Mouse (Mus musculus) left cerebral cortex, adult 18-20 months (tissue): ENCODE data around the gene Traf5. TPM values are rescaled to one million over a fixed set of nuclear protein-coding genes. Genes with fewer than 3 reads are reported as not detected.

Experiments used
- DNase-seq, 2 experiments: peaks; one replicate each; pipeline ENCODE4 v3.0.0; 2021 to 2022; ENCODE audit warnings: low spot score in 2 of 2, mixed read lengths in 1 of 2
- total RNA-seq, 2 experiments: library from RNA; stranded (reverse); gene quantifications; 2 replicates each; pipeline ENCODE4 v1.2.3; 2021

The Traf5 gene
- total RNA-seq, 2 experiments from 2014 or later: 4.6 to 7.4 TPM

DNA sequence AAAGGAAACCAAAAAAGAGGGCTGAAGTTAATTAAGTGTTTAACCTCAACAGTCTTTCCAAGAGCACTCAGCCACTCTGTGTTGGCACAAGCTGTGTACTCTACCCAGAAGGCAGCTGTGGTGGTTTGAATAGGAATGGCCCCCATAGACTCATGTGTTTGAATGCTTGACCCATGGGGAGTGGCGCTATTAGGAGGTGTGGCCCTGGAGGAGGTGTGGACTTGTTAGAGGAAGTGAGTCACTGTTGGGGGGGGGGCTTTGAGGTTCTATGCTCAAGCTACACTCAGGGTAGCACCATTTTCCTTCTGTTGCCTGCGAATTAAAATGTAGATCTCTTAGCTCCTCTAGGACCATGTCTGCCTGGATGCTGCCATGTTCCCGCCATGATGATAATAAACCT, 25.4 kb downstream of the Traf5 start:
- no peak for DNase-seq

DNA sequence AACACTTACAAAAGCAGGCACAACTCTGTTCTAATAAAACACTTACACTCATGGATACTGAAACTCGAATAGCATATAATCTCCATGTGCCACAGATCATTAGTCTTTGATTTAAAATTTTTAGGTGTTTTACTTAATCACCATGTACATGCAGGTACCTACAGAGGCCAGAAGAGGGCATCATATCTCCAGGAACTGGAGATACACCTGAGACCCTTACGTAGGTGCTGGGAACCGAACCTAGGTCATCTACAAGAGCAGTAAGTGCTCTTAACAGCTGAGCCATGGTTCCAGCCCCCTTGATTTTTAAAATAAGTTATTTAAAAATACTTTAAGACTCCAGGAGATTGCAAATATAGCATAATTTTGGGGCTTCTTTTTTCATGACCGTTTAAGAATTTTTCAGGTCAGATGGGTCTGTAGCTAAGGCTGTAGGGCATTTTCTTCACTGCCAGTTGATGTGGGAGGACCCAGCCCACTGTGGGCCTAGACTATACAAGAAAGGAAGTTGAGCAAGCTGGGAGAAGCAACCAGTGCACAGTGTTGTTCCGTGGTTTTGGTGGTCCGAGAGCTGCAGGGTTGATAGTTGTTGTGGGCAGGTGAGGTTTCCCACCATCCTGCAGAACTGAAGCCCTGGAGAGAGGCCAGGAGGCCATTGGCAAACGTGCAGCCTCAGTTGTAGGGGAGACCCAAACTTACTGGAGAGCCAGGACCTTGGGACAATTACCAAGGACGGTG, 29.0 kb downstream of the Traf5 start:
- no peak for DNase-seq

- DNase-seq: no peak
Observed at GRCm38 (mm10) chr1:192062682-192063081, 29.7 kb downstream of the Traf5 start.

GRCm38 (mm10) chr1:192061666-192062306, 30.6 kb downstream of the Traf5 start:
- DNase-seq: peak; percentile 72 to 83

- no peak for DNase-seq
Observed at GRCm38 (mm10) chr1:192058911-192059310, 33.4 kb downstream of the Traf5 start.

DNA sequence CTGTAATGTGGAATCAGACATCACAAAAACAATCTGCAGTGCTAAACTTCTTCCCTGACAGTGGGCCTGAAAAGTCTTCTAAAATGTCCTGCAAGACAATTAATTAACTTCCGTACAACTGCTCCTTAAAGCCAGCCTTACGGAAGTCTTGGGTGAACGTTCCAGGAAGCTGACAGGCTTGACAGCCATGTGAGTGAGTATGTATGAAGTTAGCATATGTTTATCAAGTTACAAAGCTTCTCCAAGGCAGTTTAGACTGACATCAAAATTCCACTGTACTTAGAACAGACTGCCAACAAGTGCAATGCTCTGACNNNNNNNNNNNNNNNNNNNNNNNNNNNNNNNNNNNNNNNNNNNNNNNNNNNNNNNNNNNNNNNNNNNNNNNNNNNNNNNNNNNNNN, 38.6 kb downstream of the Traf5 start:
- DNase-seq: no peak

DNA sequence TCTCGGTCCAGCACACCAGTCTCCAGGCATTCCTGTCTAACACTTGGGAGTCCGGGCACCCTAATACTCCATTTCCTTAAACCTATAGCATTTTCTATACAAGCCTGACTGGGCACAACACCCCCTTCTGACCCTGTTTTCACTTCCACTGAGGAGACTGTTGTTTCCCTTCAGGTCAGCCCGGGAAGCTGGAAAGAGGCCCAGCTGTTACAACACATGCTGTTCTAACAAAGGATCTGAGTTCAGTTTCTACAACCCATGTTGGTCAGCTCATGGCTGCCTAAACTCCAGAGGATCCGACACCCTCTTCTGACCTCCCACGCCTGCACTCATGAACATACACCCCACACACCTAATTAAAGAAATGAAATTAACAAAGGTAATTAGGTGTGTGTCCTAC, 39.4 kb downstream of the Traf5 start:
- no peak for DNase-seq

DNA sequence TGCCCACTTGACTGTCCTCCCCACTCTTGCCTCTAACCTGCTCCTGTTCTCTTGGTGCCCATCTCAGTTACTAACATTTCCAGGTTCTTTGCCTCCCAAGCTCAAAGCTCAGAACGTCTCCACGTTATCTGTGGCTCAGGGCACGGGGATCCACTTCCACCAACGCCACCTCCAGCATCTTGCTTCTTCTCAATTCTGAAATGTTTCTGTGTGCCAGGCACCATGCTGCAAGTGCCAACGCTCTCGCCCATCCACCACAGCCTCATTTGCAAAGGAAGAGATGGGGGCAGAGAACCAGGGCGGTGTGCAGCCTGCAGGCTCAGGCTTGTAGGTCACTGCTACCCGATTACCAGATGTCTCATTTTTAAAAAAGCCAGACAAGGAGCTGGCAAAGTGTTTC, 39.9 kb downstream of the Traf5 start:
- DNase-seq: peak; percentile 43 to 72

DNA sequence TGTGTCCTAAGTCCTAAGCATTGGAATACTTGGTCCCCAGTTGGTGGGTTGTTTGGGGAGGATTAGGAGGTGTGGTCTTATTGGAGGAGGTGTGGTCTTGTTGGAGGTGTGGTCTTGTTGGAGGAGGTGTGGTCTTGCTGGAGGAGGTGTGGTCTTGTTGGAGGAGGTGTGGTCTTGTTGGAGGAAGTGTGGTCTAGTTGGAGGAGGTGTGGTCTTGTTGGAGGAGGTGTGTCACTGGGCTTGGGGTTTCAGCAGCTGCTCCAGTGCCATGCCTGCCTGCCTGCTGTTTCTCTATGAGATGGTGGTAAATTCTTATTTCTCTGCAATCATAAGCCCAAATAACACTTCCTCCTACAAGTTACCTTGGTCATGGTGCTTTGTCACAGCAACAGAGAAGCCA, 93.3 kb downstream of the Traf5 start:
- DNase-seq: no peak

GRCm38 (mm10) chr1:191996621-191997185, 95.7 kb downstream of the Traf5 start:
- no peak for DNase-seq

GRCm38 (mm10) chr1:191995916-191996315, 96.4 kb downstream of the Traf5 start:
- no peak for DNase-seq

- peak in 1 of 2 experiments; percentile 66 for DNase-seq
Observed at GRCm38 (mm10) chr1:191995488-191995887, 96.9 kb downstream of the Traf5 start.

GRCm38 (mm10) chr1:191994476-191994875, 97.9 kb downstream of the Traf5 start:
- DNase-seq: no peak

- no peak for DNase-seq
Observed at GRCm38 (mm10) chr1:191992040-191992780, 100.1 kb downstream of the Traf5 start.

DNA sequence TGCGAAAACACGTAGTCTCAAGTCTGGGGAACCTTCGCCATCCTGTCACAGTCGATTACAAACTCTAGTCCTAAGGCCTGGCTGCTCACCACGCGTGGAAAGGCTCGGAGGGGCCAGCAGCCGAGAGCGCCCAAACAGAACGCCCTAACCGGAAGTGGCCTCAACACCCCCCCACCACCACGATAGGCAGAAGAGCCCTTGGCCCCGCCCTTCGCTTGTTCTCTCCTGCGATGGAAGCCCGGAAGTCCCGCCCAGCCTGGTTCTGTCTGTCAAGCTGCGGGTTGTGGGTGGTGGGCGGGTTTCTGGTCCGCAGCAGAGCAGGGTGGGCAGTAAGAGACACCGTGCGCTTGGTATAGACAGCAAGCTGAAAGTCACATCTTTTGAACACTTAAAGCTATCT, 102.4 kb downstream of the Traf5 start:
- peak; percentile 96 to 97 for DNase-seq

DNA sequence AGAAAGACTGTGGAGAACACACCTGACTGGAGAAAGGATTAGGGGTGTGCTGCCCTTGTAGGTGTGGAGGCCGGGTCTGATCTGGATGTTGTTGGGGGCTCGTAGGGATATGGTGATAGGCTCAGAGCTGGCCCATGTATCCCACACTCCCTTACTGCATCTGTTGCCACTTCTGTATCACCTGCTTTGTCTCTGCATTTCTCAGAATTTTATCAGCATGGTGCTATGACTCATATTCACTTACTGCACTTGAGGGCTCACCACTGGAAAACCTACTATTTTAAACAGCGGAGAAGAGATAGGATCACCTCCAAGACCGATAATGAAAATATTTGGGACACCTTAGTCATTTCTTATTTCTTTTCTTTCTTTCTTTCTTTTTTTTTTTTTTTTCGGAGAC, 103.3 kb downstream of the Traf5 start:
- DNase-seq: no peak

GRCm38 (mm10) chr1:191988646-191989045, 103.7 kb downstream of the Traf5 start:
- DNase-seq: no peak

DNA sequence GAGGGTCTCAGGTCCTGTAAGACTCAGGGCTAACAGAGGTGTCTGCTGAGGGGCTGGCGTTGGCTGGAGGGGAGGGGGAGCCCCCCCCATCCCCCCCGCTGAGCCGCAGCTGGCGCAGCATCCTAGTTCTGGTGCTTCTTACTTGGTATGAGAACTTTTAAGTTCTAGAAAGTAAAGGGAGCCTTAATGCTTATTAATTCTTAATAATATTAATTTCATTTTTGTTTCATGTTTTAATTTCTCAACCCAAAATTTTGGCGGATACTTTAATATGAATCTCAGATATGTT, 104.9 kb downstream of the Traf5 start:
- no peak for DNase-seq

DNA sequence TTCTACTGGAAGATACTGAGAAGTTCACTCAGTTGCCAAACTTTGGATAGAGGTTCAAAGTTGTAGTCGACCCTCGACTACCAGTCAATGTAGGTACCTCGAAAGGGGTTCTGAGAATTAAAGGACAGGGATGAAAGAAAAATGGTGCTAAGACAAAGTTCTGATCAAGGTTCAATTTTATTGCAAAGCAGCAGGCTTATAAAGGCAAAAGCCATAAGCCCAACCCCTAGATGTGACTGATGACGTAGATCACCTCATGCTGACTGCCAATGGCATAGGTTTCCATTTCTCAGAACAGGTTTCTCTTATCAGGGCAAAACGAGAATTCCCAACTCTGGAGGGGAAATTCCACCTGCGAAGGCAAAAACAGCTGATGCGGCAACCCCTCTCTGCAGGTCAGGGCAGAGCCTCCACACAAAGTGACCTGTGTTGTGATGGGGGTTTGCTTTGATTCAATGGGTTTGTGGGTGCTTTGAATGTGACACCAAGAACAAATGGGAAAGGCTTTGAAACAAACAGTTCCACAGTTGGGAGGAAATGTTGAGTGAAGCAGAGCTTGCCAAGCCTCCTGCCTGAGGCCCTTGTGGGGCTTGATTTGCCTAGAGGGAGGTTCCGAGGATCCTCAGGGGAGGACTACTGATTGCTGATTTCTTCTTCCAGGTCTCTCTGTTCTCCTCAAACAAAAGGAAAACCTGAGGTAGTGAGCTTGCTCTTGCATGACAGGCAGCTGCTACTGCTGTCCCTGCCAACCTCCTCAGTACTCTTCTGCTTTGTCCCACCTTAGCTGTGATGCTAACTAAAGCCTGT, 105.5 kb downstream of the Traf5 start:
- DNase-seq: no peak

DNA sequence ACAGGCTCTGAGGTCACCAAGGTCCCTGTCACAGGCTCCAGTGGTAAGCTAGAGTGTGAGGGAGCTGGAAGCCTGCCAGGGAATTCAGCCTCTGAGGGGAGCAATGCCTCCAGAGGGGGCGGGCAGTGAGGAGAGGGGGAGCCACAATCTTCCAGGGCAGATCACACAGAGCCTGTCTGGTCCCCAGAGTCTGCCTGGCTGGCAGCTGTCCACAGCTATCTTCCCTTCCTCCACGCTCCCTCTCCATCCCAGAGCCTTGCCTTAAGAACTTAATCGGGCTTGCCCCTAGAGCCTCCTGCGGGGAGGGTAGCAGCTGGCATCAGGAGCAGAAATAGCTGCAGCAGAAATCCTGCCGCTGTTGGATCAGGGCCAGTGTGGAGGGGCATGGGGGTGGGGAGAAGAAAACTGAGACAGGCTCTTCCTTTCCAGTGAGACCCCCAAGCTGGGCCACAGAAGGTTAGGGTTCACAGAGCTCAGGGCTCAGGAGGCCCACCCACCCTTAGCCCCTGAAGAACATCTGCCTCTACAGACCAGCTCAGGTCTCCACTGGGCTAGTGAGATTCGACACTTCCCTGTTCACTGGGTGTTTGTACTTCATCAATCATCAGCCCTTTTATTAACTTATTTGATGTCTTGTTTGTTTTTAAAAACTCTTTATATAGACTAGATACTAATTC, 110.8 kb downstream of the Traf5 start:
- no peak for DNase-seq

DNA sequence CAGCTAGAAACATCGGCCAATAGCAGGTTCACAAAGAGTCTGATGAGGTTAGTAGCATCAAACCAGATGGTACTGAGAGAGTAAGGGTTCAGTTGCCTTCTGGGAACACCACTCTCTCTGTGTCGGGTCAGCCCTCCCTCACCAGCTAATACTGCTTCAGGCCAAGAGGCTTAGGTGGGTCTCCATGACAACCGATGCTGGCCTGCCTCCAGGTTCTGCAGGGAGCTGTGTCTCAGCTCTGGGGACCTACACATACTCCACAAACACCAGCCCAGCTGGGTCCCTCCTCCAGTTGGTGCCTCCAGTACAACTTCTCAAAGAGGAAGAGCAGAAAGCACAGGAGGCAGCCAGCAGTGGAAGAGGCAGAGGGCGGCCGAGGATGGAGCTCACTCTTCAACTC, 115.2 kb downstream of the Traf5 start, which contains the start of gene Rd3:
Rd3 (plus strand) TSS at position 184 of the 400 bp plus-strand sequence.
- DNase-seq: peak; percentile 46 to 67
